Mouse (Mus musculus) small intestine, adult 2 months (tissue): Measurements from ENCODE around the gene Rgsl1.

Source experiments
- CTCF ChIP-seq: fragments of 200-500 bp; IDR thresholded peaks from 2 replicates; pipeline ENCODE4 v1.5.1; 2012; ENCODE audit warnings: low read depth, mild to moderate bottlenecking, control low read depth, inconsistent platforms, low read length, moderate library complexity, mixed read lengths; ENCODE audit not compliant: insufficient replicate concordance, insufficient read length; ENCODE audit errors: extremely low read depth
- POLR2A ChIP-seq: fragments of 200-500 bp; IDR thresholded peaks from 2 replicates; pipeline ENCODE4 v1.6.1; 2012; ENCODE audit warnings: low read depth, mild to moderate bottlenecking, control low read depth, inconsistent platforms, low read length, moderate library complexity

DNA sequence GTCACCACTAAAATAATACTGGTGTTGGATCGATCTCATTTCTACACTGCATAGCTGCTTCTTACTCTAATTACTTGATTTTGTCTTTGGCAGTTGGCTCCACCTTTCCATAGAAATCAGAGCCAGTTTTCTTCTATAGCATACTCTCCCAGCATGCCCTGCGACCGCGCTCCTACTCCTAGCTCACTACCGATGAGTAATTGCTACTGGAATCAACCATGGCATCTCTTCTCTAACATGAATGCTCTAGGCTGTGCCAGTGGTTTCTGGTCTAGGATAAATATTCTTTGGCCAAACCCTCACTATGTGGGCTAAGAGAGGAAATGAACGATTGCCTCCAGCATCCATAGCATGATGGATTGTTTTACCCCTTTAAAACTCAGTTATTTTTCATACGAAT lies 2.5 kb upstream of the Rgsl1 start:
- TF ChIP-seq POLR2A (no peak), CTCF (no peak)
